Mouse (Mus musculus): Measurements from ENCODE around the gene Ccnd3.

Ccnd3 gene

DNA sequence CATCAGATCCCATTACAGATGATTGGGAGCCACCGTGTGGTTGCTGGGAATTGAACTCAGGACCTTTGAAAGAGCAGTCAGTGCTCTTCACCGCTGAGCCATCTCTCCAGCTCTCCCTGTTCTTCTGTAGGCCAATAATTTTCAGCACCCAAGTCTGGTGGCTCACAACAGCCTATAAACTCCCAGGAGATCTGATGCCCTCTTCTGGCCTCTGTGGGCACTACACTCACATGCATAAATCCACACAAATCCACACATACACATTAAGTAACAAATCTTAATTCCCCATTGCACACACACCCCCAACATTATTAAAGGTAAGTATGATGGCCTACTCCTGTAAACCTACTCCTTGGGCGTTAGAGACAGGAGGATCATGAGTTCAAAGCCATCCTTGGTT, 11.4 kb downstream of the Ccnd3 start:
- DNase-seq = no peak

- DNase-seq = peak in 1 of 2 experiments; percentile 10
Observed at GRCm38 (mm10) chr17:47518205-47518604, 13.4 kb downstream of the Ccnd3 start.

GRCm38 (mm10) chr17:47521551-47522258, 16.9 kb downstream of the Ccnd3 start:
- peak in 1 of 2 experiments; percentile 33 for DNase-seq

DNA sequence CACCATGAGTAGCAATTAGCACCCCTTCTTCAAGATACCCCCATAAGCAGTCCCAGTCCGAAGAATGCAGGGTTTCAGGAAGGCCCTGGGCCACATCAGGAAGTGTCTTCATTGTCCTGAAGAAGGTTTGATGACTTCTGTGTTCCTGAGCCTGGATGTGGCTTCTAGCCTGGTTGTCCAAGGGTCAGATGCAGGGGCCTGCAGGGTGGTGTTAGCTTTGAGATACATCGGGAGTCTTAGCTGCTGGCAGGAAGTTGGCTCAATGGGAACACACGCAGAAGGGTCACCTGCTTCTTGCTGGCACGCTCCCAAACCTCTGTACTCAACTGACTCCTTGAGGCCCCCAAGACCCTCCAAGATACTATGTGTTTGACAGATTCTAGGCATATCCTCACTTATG, 17.7 kb downstream of the Ccnd3 start:
- DNase-seq = no peak

DNA sequence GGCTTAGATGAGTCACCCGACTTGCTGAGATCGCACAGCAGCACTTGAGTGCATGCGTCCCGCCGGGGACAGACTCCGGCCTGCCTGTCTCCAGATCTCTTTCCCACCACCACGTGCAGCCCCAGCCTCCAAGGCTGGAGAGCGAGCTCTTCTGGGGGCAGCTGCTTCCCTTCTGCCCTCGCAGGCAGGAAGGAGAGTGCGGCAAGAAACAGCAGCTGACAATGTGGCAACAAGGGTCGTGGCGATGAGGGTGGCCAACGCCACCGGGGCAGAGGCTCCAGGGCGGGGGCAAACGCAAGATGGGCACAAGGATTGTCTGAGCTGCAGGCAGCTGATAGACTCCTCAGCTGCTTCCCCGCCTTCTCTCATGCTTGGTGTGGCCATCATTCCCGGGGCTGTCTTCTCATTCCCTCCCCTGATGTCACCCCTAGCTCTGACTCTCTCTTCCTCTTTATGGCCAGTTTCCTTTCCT, 18.4 kb downstream of the Ccnd3 start:
- DNase-seq = no peak

GRCm38 (mm10) chr17:47524055-47524454, 19.2 kb downstream of the Ccnd3 start:
- DNase-seq = no peak

- DNase-seq = no peak
Observed at GRCm38 (mm10) chr17:47524991-47525390, 20.1 kb downstream of the Ccnd3 start.

GRCm38 (mm10) chr17:47526856-47527520, 22.1 kb downstream of the Ccnd3 start:
- no peak for DNase-seq

DNA sequence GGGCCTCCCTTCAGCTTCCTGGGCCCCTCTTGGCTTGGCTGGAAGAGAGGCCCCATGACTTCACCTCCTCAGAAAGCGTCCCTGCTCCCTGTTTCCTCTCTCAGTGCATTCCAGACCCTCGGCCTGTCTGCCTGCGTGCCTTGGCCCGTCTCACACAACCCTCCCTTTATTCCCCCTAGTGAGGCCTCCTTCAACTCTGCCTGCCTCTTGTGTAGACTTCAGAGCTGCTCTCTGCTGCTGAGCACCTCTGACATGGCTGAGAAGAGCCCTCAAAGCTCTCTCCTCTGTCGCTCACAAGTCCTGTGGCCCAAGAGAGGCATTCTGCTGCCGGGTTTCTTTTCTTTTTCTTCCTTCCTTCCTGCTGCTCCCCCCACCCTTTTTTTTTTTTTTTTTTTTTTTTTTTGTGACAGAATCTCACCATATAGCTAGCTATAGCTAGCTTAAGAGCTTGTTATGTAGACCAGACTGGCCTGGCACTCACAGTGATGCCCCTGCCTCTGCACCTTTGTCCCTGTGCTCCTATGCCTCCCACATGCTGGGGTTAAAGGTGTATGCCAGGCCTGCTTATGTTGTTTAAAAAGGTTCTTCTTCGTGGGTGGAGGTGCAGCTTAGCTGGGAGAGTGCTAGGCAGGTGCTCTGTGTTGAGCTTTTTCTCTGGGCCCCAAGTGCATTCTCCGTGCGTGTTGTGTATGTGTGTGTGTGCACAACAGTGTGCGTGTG, 22.9 kb downstream of the Ccnd3 start:
- no peak for DNase-seq

DNA sequence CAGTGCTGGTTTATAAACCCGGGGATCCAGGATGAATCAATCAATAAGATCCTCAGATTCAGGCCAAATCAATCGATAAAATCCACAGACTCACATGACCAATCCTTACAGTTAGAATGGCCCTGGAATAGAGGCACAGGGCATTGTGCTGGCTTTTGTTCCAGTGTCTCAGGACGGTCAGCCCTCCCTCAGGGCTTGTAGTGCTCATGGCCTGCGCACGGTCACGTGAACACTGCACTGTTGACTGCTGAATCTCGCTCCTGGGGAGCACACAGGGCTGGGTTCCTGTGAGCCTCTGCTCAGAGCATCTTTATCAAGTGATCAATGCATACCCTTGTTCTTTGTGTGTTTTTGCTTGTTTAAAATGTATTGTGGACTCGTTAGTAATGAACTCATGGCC, 24.1 kb downstream of the Ccnd3 start:
- no peak for DNase-seq

DNA sequence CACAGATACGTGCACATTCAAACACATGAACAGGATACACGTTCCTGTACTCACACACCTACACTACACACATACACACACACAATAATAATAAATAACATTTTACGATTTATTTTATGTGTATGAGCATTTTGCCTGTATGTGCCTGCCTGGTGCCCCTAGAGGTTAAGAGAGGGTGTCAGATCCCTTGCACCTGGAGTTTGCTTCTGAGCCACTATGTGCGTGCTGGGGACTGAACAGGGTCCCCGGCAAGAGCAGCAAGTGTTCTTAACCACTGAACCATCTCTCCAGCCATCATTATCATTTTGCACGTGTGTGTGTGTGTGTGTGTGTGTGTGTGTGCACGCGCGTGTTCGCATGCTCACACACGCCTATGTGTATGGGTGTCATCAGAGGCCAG, 24.7 kb downstream of the Ccnd3 start:
- DNase-seq = no peak

GRCm38 (mm10) chr17:47531387-47531818, 26.6 kb downstream of the Ccnd3 start:
- no peak for DNase-seq

DNA sequence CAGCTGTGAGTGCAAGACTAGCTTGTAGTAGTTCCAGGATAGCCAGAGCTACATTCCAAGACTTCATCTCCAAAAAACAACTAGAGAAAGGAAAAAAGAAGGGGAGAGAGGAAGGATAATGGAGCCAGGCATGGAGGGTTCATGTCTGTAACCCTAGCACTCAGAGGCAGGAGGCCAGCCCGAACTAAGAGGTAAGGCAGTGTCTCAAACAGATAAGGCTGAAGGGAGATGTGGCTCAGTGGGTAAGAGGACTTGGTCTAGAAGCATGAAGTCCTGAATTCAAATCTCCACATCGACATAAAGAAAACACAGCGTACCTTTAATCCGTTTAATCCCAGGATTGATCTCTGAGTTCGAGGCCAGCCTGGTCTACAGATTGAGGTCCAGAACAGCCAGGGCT, 27.5 kb downstream of the Ccnd3 start:
- no peak for DNase-seq

DNA sequence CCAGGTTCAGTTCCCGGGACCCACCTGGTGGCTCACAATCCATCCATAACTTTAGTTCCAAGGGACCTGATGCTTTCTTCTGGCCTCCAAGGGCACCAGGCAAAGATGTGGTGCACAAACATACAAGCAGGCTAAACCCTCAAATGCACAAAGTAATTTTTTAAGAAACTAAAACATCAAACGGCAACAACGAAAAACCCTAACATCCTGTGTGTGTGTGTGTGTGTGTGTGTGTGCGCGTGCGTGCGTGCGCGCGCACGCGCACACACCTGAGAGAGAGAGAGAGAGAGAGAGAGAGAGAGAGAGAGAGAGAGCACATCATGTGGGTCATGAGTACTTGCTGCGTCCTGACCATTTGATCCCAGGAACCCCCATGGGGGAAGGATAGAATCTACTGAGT, 28.8 kb downstream of the Ccnd3 start:
- DNase-seq = no peak

DNA sequence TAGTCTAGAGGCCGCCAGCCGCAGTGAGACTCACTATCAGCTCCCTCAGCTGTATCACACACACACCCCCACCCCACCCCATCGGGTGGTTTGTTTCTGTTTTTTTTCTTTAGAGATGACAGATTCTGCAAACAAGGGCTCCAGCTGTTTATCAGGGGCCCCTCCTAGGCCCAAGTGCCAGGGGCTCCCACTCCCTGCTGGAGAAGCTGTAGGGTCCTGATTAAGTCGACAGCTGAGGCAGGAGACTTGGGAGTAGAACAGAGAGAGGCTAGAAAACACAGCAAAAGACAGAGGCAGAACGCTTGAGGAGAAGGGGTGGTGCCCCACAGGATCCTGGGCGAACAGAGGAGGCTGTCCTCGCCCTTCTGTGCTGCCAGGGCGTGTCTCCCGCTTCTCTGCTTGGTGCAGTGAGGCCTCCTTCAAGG, 31.0 kb downstream of the Ccnd3 start:
- DNase-seq = no peak

DNA sequence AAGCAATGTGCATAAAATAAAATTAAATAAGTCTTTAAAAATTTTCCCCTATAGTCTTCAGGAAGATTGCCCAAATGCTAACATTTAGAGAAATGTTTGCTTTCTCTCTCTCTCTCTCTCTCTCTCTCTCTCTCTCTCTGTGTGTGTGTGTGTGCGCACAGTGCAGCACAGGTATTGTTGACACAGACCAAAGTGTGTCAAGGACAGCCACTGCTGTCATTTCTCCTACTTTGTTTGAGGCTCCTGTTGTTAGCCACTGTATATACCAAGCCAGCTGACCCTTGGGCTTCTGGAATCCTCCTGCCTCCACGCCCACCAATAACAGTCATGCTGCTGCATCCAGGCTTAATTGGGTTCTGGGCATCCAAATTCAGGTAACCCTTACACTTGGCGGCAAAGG, 33.2 kb downstream of the Ccnd3 start:
- DNase-seq = no peak

GRCm38 (mm10) chr17:47539128-47539527, 34.3 kb downstream of the Ccnd3 start:
- no peak for DNase-seq

- DNase-seq = no peak
Observed at GRCm38 (mm10) chr17:47542061-47542460, 37.2 kb downstream of the Ccnd3 start.

GRCm38 (mm10) chr17:47543051-47543650, 38.3 kb downstream of the Ccnd3 start:
- DNase-seq = no peak

DNA sequence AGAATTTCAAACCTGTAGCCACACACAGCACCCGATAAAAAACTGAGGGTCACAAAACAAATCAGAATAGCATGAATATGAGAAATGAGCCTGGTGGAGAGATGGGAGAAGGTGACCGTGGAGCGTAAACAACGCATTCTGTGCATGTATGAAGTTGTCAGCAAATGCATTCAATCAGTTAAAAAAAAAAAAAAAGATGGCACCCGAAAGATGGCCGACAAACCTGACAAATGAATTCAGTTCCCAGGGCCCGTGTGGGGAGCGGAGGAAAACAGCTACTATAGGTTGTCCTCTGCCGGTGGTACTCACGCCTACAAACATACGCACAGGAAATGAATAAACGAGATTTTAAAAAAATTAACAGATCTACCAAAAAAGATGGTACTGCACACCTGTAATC, 40.3 kb downstream of the Ccnd3 start:
- DNase-seq = no peak

DNA sequence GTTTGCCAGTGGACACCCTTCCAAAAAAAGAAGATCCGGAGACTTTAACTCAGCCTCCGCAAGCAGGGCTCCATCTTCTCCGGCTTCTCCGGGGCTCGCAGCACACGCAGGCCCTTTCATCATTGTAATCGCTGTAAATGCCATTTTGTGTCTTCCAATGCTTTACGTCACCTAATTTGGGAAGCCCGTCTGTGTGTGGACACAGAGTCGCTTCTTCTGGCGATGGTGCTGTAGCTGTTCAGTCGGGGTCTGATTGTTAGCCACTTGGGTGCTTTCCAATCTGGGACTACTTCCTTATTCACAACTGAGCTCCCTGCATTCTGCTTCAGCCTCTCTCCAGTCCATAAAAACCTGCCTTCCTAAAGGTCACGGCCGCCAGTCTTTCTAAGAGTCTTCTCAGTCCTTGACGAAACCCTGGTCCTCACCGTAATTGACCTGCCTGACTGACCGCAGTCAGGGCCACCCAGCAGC, 41.0 kb downstream of the Ccnd3 start:
- no peak for DNase-seq

GRCm38 (mm10) chr17:47551049-47551448, 46.2 kb downstream of the Ccnd3 start:
- DNase-seq = no peak

- no peak for DNase-seq
Observed at GRCm38 (mm10) chr17:47552994-47553393, 48.1 kb downstream of the Ccnd3 start.

Measured in kidney, adult 8-10 months (tissue).